Mouse (Mus musculus) brain, embryonic 18.5 days (tissue): ENCODE measurements around the gene Tmem269.

ENCODE experiments used
- DNase-seq: peaks from one replicate; pipeline ENCODE4 v3.0.0-alpha.2; 2012; ENCODE audit warnings: low read depth, low spot score

Gene Tmem269

GRCm38 (mm10) chr4:119218169-119218568 lies at the start of gene Tmem269:
Tmem269 (minus strand) TSS chr4:119218217.
- DNase-seq, result no peak

GRCm38 (mm10) chr4:119266606-119267005 lies 48.6 kb upstream of the Tmem269 start:
- DNase-seq, result no peak

- no peak for DNase-seq
These were observed 45.4 kb upstream of the Tmem269 start for GRCm38 (mm10) chr4:119263459-119263858.

GRCm38 (mm10) chr4:119262483-119262882 lies 44.5 kb upstream of the Tmem269 start:
- no peak for DNase-seq

- no peak for DNase-seq
These were observed 43.2 kb upstream of the Tmem269 start for GRCm38 (mm10) chr4:119261087-119261713.

GRCm38 (mm10) chr4:119259344-119260254 lies 41.6 kb upstream of the Tmem269 start:
- DNase-seq, result no peak

GRCm38 (mm10) chr4:119257083-119257482 lies 39.1 kb upstream of the Tmem269 start:
- no peak for DNase-seq

GRCm38 (mm10) chr4:119255351-119255750 lies 37.3 kb upstream of the Tmem269 start, which contains the start of gene Cldn19:
Cldn19 (plus strand) TSS chr4:119255414.
- DNase-seq, result no peak

- no peak for DNase-seq
These were observed 36.1 kb upstream of the Tmem269 start for GRCm38 (mm10) chr4:119254012-119254618.

GRCm38 (mm10) chr4:119252025-119252808 lies 34.2 kb upstream of the Tmem269 start:
- DNase-seq, result no peak

GRCm38 (mm10) chr4:119248407-119248965 lies 30.5 kb upstream of the Tmem269 start:
- no peak for DNase-seq

GRCm38 (mm10) chr4:119247462-119248235 lies 29.6 kb upstream of the Tmem269 start:
- DNase-seq, result no peak

GRCm38 (mm10) chr4:119246688-119247225 lies 28.7 kb upstream of the Tmem269 start:
- no peak for DNase-seq

- DNase-seq, result no peak
These were observed 27.9 kb upstream of the Tmem269 start for GRCm38 (mm10) chr4:119245961-119246360.

GRCm38 (mm10) chr4:119245556-119245955 lies 27.5 kb upstream of the Tmem269 start:
- DNase-seq, result no peak

- no peak for DNase-seq
These were observed 26.6 kb upstream of the Tmem269 start for GRCm38 (mm10) chr4:119244468-119245240.

- DNase-seq, result no peak
These were observed 24.6 kb upstream of the Tmem269 start for GRCm38 (mm10) chr4:119242571-119242970.

GRCm38 (mm10) chr4:119241664-119242063 lies 23.6 kb upstream of the Tmem269 start:
- DNase-seq, result no peak

GRCm38 (mm10) chr4:119239181-119239682 lies 21.2 kb upstream of the Tmem269 start:
- DNase-seq, result peak; percentile 69
